Mouse (Mus musculus) erythroblast, embryonic 14.5 days (primary cell): ENCODE results near the gene Mkrn3.

Source experiments
- GATA1 ChIP-seq: IDR thresholded peaks from 2 replicates; pipeline ENCODE4 v1.6.1; 2012; ENCODE audit warnings: low read length, inconsistent platforms, mixed read lengths
- TAL1 ChIP-seq: IDR thresholded peaks from 3 replicates; pipeline ENCODE4 v1.6.1; 2012; ENCODE audit warnings: low read length, inconsistent platforms, mixed read lengths

DNA sequence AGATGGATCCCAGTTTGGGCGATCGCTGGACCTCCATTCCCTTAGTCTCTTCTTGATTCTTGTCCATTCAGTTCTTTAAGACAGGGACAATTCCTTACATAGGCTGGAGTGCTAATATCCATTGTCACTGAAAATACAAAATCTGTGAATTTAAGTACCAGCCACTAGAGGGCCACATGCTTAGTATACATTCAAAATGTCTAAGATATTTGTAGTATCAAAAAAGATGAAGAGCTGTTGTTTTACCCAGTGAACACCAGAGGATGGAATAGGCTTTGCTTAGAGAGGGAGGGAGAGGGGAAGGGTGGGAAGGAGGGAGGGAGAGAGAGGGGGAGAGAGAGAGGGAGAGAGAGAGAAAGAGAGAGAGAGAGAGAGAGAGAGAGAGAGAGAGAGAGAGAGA is 16.5 kb upstream of the Mkrn3 start:
- no peak for TF ChIP-seq TAL1
- no peak for TF ChIP-seq GATA1
